Mouse (Mus musculus) neural tube, embryonic 12.5 days (tissue): ENCODE measurements around the gene Msx2. TPM values are rescaled to one million over a fixed set of nuclear protein-coding genes. Genes with fewer than 3 reads are reported as not detected.
A peak's percentile ranks its signal among the peaks of the same experiment; 100 is the strongest.

Experiments used
- ATAC-seq: fragments of 200-750 bp; cut with Nextera tagmentation; 2 replicates; pipeline ENCODE4 v1.8.0; 2017; ENCODE audit warnings: low read depth, mild to moderate bottlenecking, moderate TSS enrichment, moderate library complexity; ENCODE audit not compliant: low FRiP score
- H3K27ac ChIP-seq: fragments of 300-500 bp; sonication (generic); 2 replicates; pipeline ENCODE4 v1.5.1; 2016
- H3K27me3 ChIP-seq: fragments of 300-500 bp; sonication (generic); replicated peaks from 2 replicates; pipeline ENCODE4 v1.6.1; 2016; ENCODE audit warnings: mild to moderate bottlenecking
- H3K36me3 ChIP-seq: fragments of 300-500 bp; sonication (generic); 2 replicates; pipeline ENCODE4 v1.6.1; 2016; ENCODE audit warnings: mild to moderate bottlenecking
- H3K4me1 ChIP-seq: fragments of 300-500 bp; sonication (generic); 2 replicates; pipeline ENCODE4 v1.6.1; 2016
- H3K4me2 ChIP-seq: fragments of 300-500 bp; sonication (generic); replicated peaks from 2 replicates; pipeline ENCODE4 v1.6.1; 2016; ENCODE audit warnings: mild to moderate bottlenecking
- H3K4me3 ChIP-seq: fragments of 300-500 bp; sonication (generic); 2 replicates; pipeline ENCODE4 v1.5.1; 2016
- H3K9ac ChIP-seq: fragments of 300-500 bp; sonication (generic); 2 replicates; pipeline ENCODE4 v1.6.1; 2016; ENCODE audit warnings: mild to moderate bottlenecking
- H3K9me3 ChIP-seq: fragments of 300-500 bp; sonication (generic); 2 replicates; pipeline ENCODE4 v1.6.1; 2016; ENCODE audit warnings: mild to moderate bottlenecking
- WGBS: fragments of 180-500 bp; shearing (Covaris S2); methylation state at CpG from one replicate; pipeline ENCODE4 v1.1.7; 2016; 5-methylcytosine and 5-hydroxymethylcytosine counted together
- polyA plus RNA-seq: library from polyadenylated mRNA; unstranded; fragments of >200 nt; fragmentation: Nextera tagmentation; extraction: Ambion mirVana; gene quantifications from 2 replicates; pipeline ENCODE4 v1.2.1, GENCODE M21; 2016

The Msx2 gene
- polyA plus RNA-seq, 1 experiment from 2014 or later = 11.3 TPM

- Histone ChIP-seq H3K9me3 (no peaks in the 10 kb centered on the region), H3K36me3 (no peaks in the 10 kb centered on the region), H3K9ac (no peak overlapping the region), H3K4me1 (peaks cover 37% of the 10 kb centered on the region), H3K27me3 (peaks cover 76% of the 10 kb centered on the region), H3K27ac (no peak overlapping the region), H3K4me2 (no peak overlapping the region), H3K4me3 (no peak overlapping the region)
- WGBS = 15% methylated on average over 6 of the region's 6 CpGs
- no peak for ATAC-seq
Observed at GRCm38 (mm10) chr13:53474491-53474890, 1.6 kb upstream of the Msx2 start.

- Histone ChIP-seq H3K4me1 (peaks cover 37% of the 10 kb centered on the region), H3K9me3 (no peaks in the 10 kb centered on the region), H3K36me3 (no peaks in the 10 kb centered on the region), H3K4me2 (no peak overlapping the region), H3K27me3 (peaks cover 81% of the 10 kb centered on the region), H3K27ac (no peak overlapping the region), H3K4me3 (no peak overlapping the region), H3K9ac (no peak overlapping the region)
- no peak for ATAC-seq
- WGBS = 13% methylated on average over 5 of the region's 5 CpGs
Observed at GRCm38 (mm10) chr13:53473991-53474390, 1.1 kb upstream of the Msx2 start.

- Histone ChIP-seq H3K9me3 (no peaks in the 10 kb centered on the region), H3K4me2 (peak overlapping the region; percentile 84), H3K4me1 (peaks cover 38% of the 10 kb centered on the region), H3K4me3 (no peak overlapping the region), H3K27ac (no peak overlapping the region), H3K9ac (no peak overlapping the region), H3K36me3 (no peaks in the 10 kb centered on the region), H3K27me3 (peaks cover 87% of the 10 kb centered on the region)
- WGBS = 15% methylated on average over 4 of the region's 4 CpGs
- no peak for ATAC-seq
Observed at GRCm38 (mm10) chr13:53473291-53473690, 417 bp upstream of the Msx2 start.

GRCm38 (mm10) chr13:53471926-53472613 is 804 bp downstream of the Msx2 start:
- under 1% methylated on average over 50 of the region's 50 CpGs for WGBS
- peak; percentile 10 for ATAC-seq
- Histone ChIP-seq H3K27me3 (peaks cover 84% of the 10 kb centered on the region), H3K4me3 (peak overlapping the region; percentile 58), H3K4me1 (peaks cover 43% of the 10 kb centered on the region), H3K27ac (no peak overlapping the region), H3K36me3 (no peaks in the 10 kb centered on the region), H3K9me3 (no peaks in the 10 kb centered on the region), H3K9ac (peak overlapping the region; percentile 71), H3K4me2 (peak overlapping the region; percentile 84)

DNA sequence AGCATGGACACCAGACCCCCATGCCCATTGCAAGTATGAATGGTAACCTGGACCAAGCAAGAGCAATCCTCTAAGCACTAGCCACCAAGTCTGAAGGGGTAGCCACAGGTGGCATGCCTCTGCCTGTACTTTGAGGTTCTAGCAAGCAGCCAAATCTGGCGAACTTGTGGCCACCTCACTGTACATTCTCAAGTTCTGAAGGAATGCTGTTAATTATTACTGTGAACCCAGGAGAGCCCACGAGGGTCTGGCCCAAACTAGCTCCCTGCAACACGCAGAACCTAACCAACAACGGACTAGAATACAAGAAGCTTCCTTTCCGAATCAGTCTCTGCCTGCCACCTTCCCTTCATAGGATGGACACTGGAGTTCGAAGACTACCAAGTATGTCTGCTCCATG is 1.5 kb downstream of the Msx2 start:
- Histone ChIP-seq H3K27me3 (peaks cover 80% of the 10 kb centered on the region), H3K36me3 (no peaks in the 10 kb centered on the region), H3K27ac (no peak overlapping the region), H3K4me3 (peak overlapping the region; percentile 58), H3K4me1 (peaks cover 40% of the 10 kb centered on the region), H3K9me3 (no peaks in the 10 kb centered on the region), H3K9ac (peak overlapping the region; percentile 71; the same call in 1 of the 2 replicates), H3K4me2 (peak overlapping the region; percentile 84)
- 8% methylated on average over 6 of the region's 6 CpGs for WGBS
- no peak for ATAC-seq

- Histone ChIP-seq H3K27me3 (peaks cover 74% of the 10 kb centered on the region), H3K4me2 (peak overlapping the region; percentile 84), H3K4me1 (peaks cover 41% of the 10 kb centered on the region), H3K9me3 (no peaks in the 10 kb centered on the region), H3K36me3 (no peaks in the 10 kb centered on the region), H3K27ac (no peak overlapping the region), H3K4me3 (peak overlapping the region; percentile 58), H3K9ac (peak overlapping the region; percentile 71)
- WGBS = 3% methylated on average over 9 of the region's 9 CpGs
- ATAC-seq = no peak
Observed at GRCm38 (mm10) chr13:53470437-53471151, 2.3 kb downstream of the Msx2 start.

DNA sequence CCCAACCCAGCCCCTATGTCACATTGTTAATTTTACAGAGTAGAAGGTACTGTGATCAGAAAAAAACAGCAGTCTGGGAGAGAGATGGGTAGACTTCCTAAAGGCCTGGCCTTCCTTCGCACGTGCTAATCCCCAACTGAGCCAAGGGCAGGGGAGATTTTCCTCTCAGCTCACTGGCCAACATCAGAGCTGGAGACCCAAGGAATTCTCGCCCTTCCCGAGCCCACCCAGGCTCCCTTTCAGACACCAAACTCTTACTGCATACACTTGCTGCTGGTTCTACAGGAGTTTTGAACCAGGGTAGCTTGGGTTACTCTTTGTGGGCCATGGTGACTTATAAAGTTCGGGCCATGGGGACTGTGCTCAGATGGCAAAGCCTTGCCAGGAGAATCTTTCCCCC is 3.1 kb downstream of the Msx2 start:
- Histone ChIP-seq H3K9ac (no peak overlapping the region; the same call in 1 of the 2 replicates), H3K4me3 (peak overlapping the region; percentile 58), H3K27me3 (peaks cover 74% of the 10 kb centered on the region), H3K4me2 (peak overlapping the region; percentile 84), H3K4me1 (peaks cover 41% of the 10 kb centered on the region), H3K36me3 (no peaks in the 10 kb centered on the region), H3K27ac (no peak overlapping the region), H3K9me3 (no peaks in the 10 kb centered on the region)
- ATAC-seq = no peak
- 19% methylated on average over 5 of the region's 5 CpGs for WGBS

DNA sequence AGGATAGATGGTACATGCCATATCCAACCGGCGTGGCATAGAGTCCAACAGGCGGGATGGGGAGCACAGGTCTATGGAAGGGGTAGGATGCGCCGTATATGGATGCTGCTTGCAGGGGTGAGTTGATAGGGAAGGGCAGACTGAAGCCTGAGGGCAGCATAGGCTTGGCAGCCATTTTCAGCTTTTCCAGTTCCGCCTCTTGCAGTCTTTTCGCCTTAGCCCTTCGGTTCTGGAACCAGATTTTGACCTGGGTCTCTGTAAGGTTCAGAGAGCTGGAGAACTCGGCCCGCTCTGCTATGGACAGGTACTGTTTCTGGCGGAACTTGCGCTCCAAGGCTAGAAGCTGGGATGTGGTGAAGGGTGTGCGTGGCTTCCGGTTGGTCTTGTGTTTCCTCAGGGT is 4.7 kb downstream of the Msx2 start:
- no peaks in the 10 kb centered on the region for H3K36me3 ChIP-seq
- H3K4me1 ChIP-seq = peaks cover 53% of the 10 kb centered on the region
- H3K27me3 ChIP-seq = peaks cover 69% of the 10 kb centered on the region
- H3K4me3 ChIP-seq = no peak overlapping the region
- no peak overlapping the region for H3K9ac ChIP-seq
- WGBS = 21% methylated on average over 14 of the region's 14 CpGs
- H3K27ac ChIP-seq = no peak overlapping the region
- ATAC-seq = no peak
- H3K9me3 ChIP-seq = no peaks in the 10 kb centered on the region
- H3K4me2 ChIP-seq = peak overlapping the region; percentile 84

GRCm38 (mm10) chr13:53466189-53466866 is 6.5 kb downstream of the Msx2 start:
- Histone ChIP-seq H3K4me1 (peaks cover 61% of the 10 kb centered on the region), H3K4me3 (peak overlapping the region; percentile 11)
- 2% methylated on average over 18 of the region's 18 CpGs for WGBS

DNA sequence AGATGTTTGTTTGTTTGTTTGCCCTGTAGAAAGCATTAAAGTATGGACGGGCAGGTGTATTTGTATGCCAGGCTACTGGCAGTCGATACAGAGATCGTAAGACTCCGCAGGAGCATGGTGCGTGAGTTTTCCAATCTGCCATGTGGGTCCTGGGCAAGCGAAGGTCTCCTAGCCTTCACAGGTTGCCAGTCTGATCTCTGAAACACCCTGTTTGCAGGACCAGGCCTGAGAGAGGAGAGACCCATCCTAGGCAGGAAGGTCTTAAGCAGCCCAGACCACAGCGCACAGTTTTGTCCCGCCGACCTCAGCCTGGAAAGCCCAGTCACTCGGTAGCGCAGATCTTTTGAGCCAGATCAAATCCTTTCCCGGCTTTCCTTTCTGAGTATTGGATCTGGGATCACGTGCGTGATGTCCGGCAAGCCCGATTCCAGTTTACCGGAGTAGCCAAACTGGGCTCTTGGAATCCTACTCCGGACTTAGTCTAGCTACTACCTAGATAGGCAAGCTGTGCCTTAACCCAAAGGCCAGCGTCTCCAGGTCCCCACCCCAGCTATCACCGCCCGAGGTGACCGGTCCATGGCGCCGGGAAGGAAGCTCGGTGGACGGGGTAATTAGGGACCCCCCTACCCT is 7.6 kb downstream of the Msx2 start:
- Histone ChIP-seq H3K4me1 (peaks cover 59% of the 10 kb centered on the region), H3K9me3 (no peaks in the 10 kb centered on the region), H3K9ac (peak overlapping the region; percentile 47), H3K27me3 (peaks cover 69% of the 10 kb centered on the region), H3K4me2 (peak overlapping the region; percentile 77), H3K36me3 (no peaks in the 10 kb centered on the region), H3K27ac (no peak overlapping the region), H3K4me3 (peak overlapping the region; percentile 16; the same call in 1 of the 2 replicates)
- WGBS = 2% methylated on average over 26 of the region's 26 CpGs
- no peak for ATAC-seq

More at GRCm38 (mm10) chr13:53466189-53466866, 6.5 kb downstream of the Msx2 start:
- Histone ChIP-seq H3K36me3 (no peaks in the 10 kb centered on the region), H3K9me3 (no peaks in the 10 kb centered on the region), H3K27ac (no peak overlapping the region), H3K9ac (peak overlapping the region; percentile 26; the same call in 1 of the 2 replicates), H3K27me3 (peaks cover 69% of the 10 kb centered on the region), H3K4me2 (peak overlapping the region; percentile 77)
- ATAC-seq = no peak

DNA sequence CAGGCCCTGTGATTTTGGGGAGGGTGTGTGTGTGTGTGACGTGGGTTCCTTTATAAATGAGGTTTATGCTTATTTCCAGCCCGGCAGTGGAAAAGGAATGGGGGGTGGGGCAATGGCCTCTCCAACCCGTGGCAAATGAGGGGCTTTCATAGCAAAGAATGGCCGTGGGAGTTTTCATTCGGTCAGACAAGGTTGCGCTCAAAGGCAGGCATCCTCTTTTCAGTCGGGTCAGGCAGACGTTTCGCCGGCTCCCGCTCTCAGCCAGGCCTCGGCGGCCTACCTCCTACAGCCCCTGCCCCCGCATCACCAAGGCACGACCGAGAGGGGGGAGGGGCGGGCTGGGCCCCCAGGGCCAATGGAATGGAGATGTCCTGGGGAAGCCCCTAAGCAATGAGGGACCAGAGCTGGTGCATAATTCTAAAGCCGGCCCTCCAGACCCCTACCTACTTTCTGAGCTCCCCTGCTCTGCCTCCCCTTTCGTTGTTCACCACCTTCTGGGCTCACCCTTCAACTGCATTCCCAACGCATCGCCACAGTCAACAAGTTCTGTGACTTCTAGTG is 8.4 kb downstream of the Msx2 start:
- no peak overlapping the region for H3K9ac ChIP-seq
- ATAC-seq = peak; percentile 52
- no peak overlapping the region for H3K4me3 ChIP-seq
- WGBS = under 1% methylated on average over 21 of the region's 21 CpGs
- H3K27ac ChIP-seq = no peak overlapping the region
- peaks cover 55% of the 10 kb centered on the region for H3K4me1 ChIP-seq
- H3K4me2 ChIP-seq = peak overlapping the region; percentile 77
- H3K9me3 ChIP-seq = no peaks in the 10 kb centered on the region
- peaks cover 63% of the 10 kb centered on the region for H3K27me3 ChIP-seq
- no peaks in the 10 kb centered on the region for H3K36me3 ChIP-seq
